Mouse (Mus musculus): ENCODE data around the gene Mrpl21.

DNA sequence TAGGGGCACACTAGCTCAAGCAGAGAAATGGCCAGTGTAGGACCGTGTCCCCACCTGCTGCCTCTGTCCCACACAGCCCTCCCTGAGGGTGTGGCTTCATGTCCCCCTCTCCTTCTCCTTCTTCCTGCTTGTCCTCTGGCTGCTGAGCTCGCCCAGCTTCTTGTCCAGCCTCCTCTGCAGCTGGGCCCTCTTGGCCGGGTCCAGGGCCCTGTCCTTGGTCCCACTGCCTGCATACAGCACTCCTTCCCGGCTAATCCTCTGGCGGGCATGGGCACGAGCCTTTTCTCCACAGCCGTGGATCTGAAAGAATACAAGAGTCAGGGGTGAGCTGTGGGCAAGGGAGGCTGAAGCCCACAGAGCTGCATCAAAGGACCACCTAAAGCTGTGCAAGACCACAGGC lies 21.4 kb upstream of the Mrpl21 start:
- TF ChIP-seq POLR2A (IDR thresholded peaks at IDR 0.05; ENCODE audit: low read depth, low read length) = no peak
- TF ChIP-seq IRF4 (IDR thresholded peaks at IDR 0.05; ENCODE audit: low read depth, low read length) = no peak
- TF ChIP-seq MAZ (IDR thresholded peaks at IDR 0.05; ENCODE audit: low read depth, low read length) = no peak
- no peak for TF ChIP-seq HCFC1 (IDR thresholded peaks at IDR 0.05; ENCODE audit: low read depth, low read length)
- TF ChIP-seq MXI1 (IDR thresholded peaks at IDR 0.05; ENCODE audit: low read depth, low read length) = no peak
